Mouse (Mus musculus): ENCODE data around the gene Ppp2r5a. TPM values are rescaled to one million over a fixed set of nuclear protein-coding genes. Genes with fewer than 3 reads are reported as not detected.

Gene Ppp2r5a
- polyA plus RNA-seq, 1 experiment, result 44.2 TPM

GRCm38 (mm10) chr1:191305610-191306009 lies 97.5 kb downstream of the Ppp2r5a start:
- DNase-seq (ENCODE audit: low read depth, low spot score), result no peak
- 70% methylated on average over 7 of the region's 7 CpGs for WGBS

- DNase-seq (ENCODE audit: low read depth, low spot score), result no peak
- 72% methylated on average over 6 of the region's 6 CpGs for WGBS
Measured at GRCm38 (mm10) chr1:191304216-191304615, 98.9 kb downstream of the Ppp2r5a start.

GRCm38 (mm10) chr1:191303736-191304135 lies 99.3 kb downstream of the Ppp2r5a start:
- 81% methylated on average over 3 of the region's 3 CpGs for WGBS
- no peak for DNase-seq (ENCODE audit: low read depth, low spot score)

Other genes starting within 250 kb of the Ppp2r5a start
- gene Fam71a, start 238.5 kb downstream of the Ppp2r5a start, polyA plus RNA-seq (2012; rRNA removed), result not detected in 2 replicates
- gene Atf3, start 185.2 kb downstream of the Ppp2r5a start, polyA plus RNA-seq (2012; rRNA removed), result 13.5 and 35.4 TPM in 2 replicates
- 40.5 and 48.2 TPM in 2 replicates for gene Nenf, start 85.1 kb downstream of the Ppp2r5a start, polyA plus RNA-seq (2012; rRNA removed)
- gene Tmem206, start 77.4 kb downstream of the Ppp2r5a start, polyA plus RNA-seq (2012; rRNA removed), result 3.3 and 3.8 TPM in 2 replicates
- gene Dtl, start 172.3 kb upstream of the Ppp2r5a start, polyA plus RNA-seq (2012; rRNA removed), result 2.6 and 4.1 TPM in 2 replicates
- 16.0 and 19.2 TPM in 2 replicates for gene Ints7, start 172.4 kb upstream of the Ppp2r5a start, polyA plus RNA-seq (2012; rRNA removed)